Mouse (Mus musculus) liver, embryonic 14.5 days (tissue): ENCODE measurements around the gene Slc17a1.

ENCODE experiments used
- CTCF ChIP-seq: IDR thresholded peaks from 2 replicates; pipeline ENCODE4 v1.5.1; 2016; ENCODE audit warnings: antibody characterized with exemption, low read depth, control low read depth
- EP300 ChIP-seq: IDR thresholded peaks from 2 replicates; pipeline ENCODE4 v1.6.1; 2016; ENCODE audit warnings: antibody characterized with exemption, low read depth

GRCm38 (mm10) chr13:23856401-23856800 lies 11.1 kb upstream of the Slc17a1 start:
- TF ChIP-seq EP300: no peak
- TF ChIP-seq CTCF: no peak
